21 mouse cellular contexts compared by ENCODE assay signal in the genomic region with DNA sequence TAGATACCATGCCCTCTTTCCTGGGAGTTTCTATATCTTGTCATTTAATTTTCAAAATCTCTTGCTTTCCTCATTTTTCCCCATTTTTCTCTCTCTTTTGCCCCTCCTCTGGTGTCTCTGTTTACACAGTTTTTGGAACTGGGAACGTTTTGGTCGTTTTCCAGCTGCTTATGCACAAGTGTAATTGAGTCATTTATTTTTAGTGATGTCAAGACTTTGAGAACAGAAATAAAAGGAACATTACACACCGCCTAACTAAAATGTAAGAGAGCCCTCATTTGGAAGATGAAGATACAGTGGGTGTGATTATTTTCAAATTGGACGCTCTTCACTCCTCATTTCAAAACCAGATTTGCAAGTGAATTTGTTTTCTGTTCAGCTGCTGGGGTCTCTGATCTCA.
A peak's percentile ranks its signal among the peaks of the same experiment; 100 is the strongest.
DNase-seq lines count a peak whose midpoint lies in the region; ATAC-seq and TF ChIP-seq lines count a peak whose summit lies in the region.
"Had no signal": no experiment of that assay in that cellular context is flagged by ENCODE, and none has a peak within 500 bp of the region (broad histone marks: within the 10 kb centered on the region; RNA-seq: fewer than 3 reads in every experiment).

No protein-coding gene starts in this region.

- TF ChIP-seq CTCF in hindbrain, postnatal 0 days (IDR thresholded peaks at IDR 0.05; ENCODE audit: low read depth): no peak
- TF ChIP-seq CTCF in brain, embryonic 14.5 days (IDR thresholded peaks at IDR 0.05; ENCODE audit: borderline replicate concordance, extremely low read depth, insufficient read depth, insufficient read length): no peak

- TF ChIP-seq POLR2A in brain, embryonic 14.5 days (IDR thresholded peaks at IDR 0.05; ENCODE audit: borderline replicate concordance, extremely low read depth, insufficient read depth, insufficient read length, poor library complexity, severe bottlenecking): no peak

- H3K27ac ChIP-seq in forebrain, embryonic 14.5 days (ENCODE audit: low read depth, low read length): no peak overlapping the region
- H3K27ac ChIP-seq in forebrain, embryonic 13.5 days: no peak overlapping the region
- H3K27ac ChIP-seq in hindbrain, postnatal 0 days: no peak overlapping the region
- no peak overlapping the region for H3K27ac ChIP-seq in hindbrain, embryonic 12.5 days
- H3K27ac ChIP-seq: heart, adult 2 months; heart, embryonic 10.5 days; heart, embryonic 13.5 days; hindbrain, embryonic 15.5 days had no signal

- H3K9ac ChIP-seq in forebrain, embryonic 14.5 days (ENCODE audit: low read length): no peak overlapping the region
- no peak overlapping the region for H3K9ac ChIP-seq in forebrain, embryonic 13.5 days
- H3K9ac ChIP-seq in hindbrain, postnatal 0 days (replicated peaks; ENCODE audit: low read length): no peak overlapping the region
- no peak overlapping the region for H3K9ac ChIP-seq in hindbrain, embryonic 12.5 days
- H3K9ac ChIP-seq: heart, embryonic 13.5 days; hindbrain, embryonic 15.5 days had no signal

- no peak for ATAC-seq in forebrain, embryonic 14.5 days
- ATAC-seq in forebrain, embryonic 13.5 days: no peak
- no peak for ATAC-seq in hindbrain, postnatal 0 days
- no peak for ATAC-seq in hindbrain, embryonic 12.5 days (ENCODE audit: low FRiP score)
- ATAC-seq: activated CD4-positive, CD25-positive, alpha-beta regulatory T cell, adult 4 months had no signal

- H3K4me3 ChIP-seq in forebrain, embryonic 14.5 days (ENCODE audit: low read depth, low read length): no peak overlapping the region
- no peak overlapping the region for H3K4me3 ChIP-seq in forebrain, embryonic 13.5 days
- no peak overlapping the region for H3K4me3 ChIP-seq in hindbrain, postnatal 0 days (ENCODE audit: low read length)
- H3K4me3 ChIP-seq in hindbrain, embryonic 12.5 days: no peak overlapping the region
- H3K4me3 ChIP-seq: heart, adult 2 months; heart, embryonic 10.5 days; heart, embryonic 13.5 days; hindbrain, embryonic 15.5 days had no signal

- H3K27me3 ChIP-seq in forebrain, embryonic 14.5 days (replicated peaks; ENCODE audit: control insufficient read depth, insufficient read depth, low read length): no peaks in the 10 kb centered on the region
- no peaks in the 10 kb centered on the region for H3K27me3 ChIP-seq in forebrain, embryonic 13.5 days
- no peaks in the 10 kb centered on the region for H3K27me3 ChIP-seq in hindbrain, postnatal 0 days (ENCODE audit: insufficient read depth, low read length)
- no peaks in the 10 kb centered on the region for H3K27me3 ChIP-seq in hindbrain, embryonic 12.5 days
- H3K27me3 ChIP-seq: heart, embryonic 13.5 days; hindbrain, embryonic 15.5 days had no signal

- H3K9me3 ChIP-seq in forebrain, embryonic 14.5 days (replicated peaks; ENCODE audit: control insufficient read depth, low read length): no peaks in the 10 kb centered on the region
- no peaks in the 10 kb centered on the region for H3K9me3 ChIP-seq in forebrain, embryonic 13.5 days (replicated peaks)
- H3K9me3 ChIP-seq in hindbrain, postnatal 0 days (ENCODE audit: low read length): no peaks in the 10 kb centered on the region
- H3K9me3 ChIP-seq in hindbrain, embryonic 12.5 days (replicated peaks): no peaks in the 10 kb centered on the region
- H3K9me3 ChIP-seq: heart, embryonic 10.5 days; heart, embryonic 13.5 days; hindbrain, embryonic 15.5 days had no signal

- WGBS in forebrain, embryonic 14.5 days: 21% methylated on average over 4 of the region's 4 CpGs
- 32% methylated on average over 4 of the region's 4 CpGs for WGBS in forebrain, embryonic 13.5 days
- whole genome bisulfite sequencing in hindbrain, postnatal 0 days: 56% methylated on average over 4 of the region's 4 CpGs
- 67% methylated on average over 4 of the region's 4 CpGs for WGBS in hindbrain, embryonic 12.5 days

- peaks cover 9% of the 10 kb centered on the region; the same call in 1 of the 2 replicates for H3K4me1 ChIP-seq in forebrain, embryonic 14.5 days (ENCODE audit: control insufficient read depth, insufficient read depth, low read length)
- peaks cover 22% of the 10 kb centered on the region for H3K4me1 ChIP-seq in forebrain, embryonic 13.5 days
- no peaks in the 10 kb centered on the region for H3K4me1 ChIP-seq in hindbrain, postnatal 0 days (ENCODE audit: insufficient read depth, low read length)
- no peaks in the 10 kb centered on the region for H3K4me1 ChIP-seq in hindbrain, embryonic 12.5 days
- H3K4me1 ChIP-seq: heart, embryonic 10.5 days; heart, embryonic 13.5 days had no signal

- H3K36me3 ChIP-seq in forebrain, embryonic 14.5 days (ENCODE audit: control insufficient read depth, insufficient read depth, low read length): no peaks in the 10 kb centered on the region
- H3K36me3 ChIP-seq in forebrain, embryonic 13.5 days (ENCODE audit: poor library complexity, severe bottlenecking): no peaks in the 10 kb centered on the region
- H3K36me3 ChIP-seq in hindbrain, postnatal 0 days (ENCODE audit: insufficient read depth, low read length): no peaks in the 10 kb centered on the region
- no peaks in the 10 kb centered on the region for H3K36me3 ChIP-seq in hindbrain, embryonic 12.5 days
- H3K36me3 ChIP-seq: heart, embryonic 10.5 days; heart, embryonic 13.5 days; hindbrain, embryonic 15.5 days had no signal

- DNase-seq in forebrain, embryonic 14.5 days (ENCODE audit: low spot score): peak; percentile 77
- DNase-seq in hindbrain, postnatal 0 days (ENCODE audit: low spot score): peak; percentile 28
- DNase-seq in lung, postnatal 10 days: peak; percentile 23
- DNase-seq in lung, postnatal 4 days: no peak
- peak; percentile 70 for DNase-seq in brain, embryonic 14.5 days (ENCODE audit: low read depth)
- DNase-seq: adrenal gland, adult 8-10 months; adrenal gland, postnatal 25 days; cerebellum, adult 18-20 months; cerebellum, adult 9-10 months; cerebellum, postnatal 14 days; gastrocnemius, postnatal 10 days; gastrocnemius, postnatal 36 days; heart, adult 2 months; heart, postnatal 14 days; heart, postnatal 4 days had no signal

- H3K4me2 ChIP-seq in forebrain, embryonic 14.5 days (ENCODE audit: low read length): no peak overlapping the region
- no peak overlapping the region for H3K4me2 ChIP-seq in forebrain, embryonic 13.5 days
- H3K4me2 ChIP-seq in hindbrain, postnatal 0 days (ENCODE audit: low read depth, low read length): no peak overlapping the region
- no peak overlapping the region for H3K4me2 ChIP-seq in hindbrain, embryonic 12.5 days (replicated peaks)
- H3K4me2 ChIP-seq: heart, embryonic 13.5 days; hindbrain, embryonic 15.5 days had no signal

Comparison
In these comparisons a context has a peak if more than half of its experiments do, and no peak if none do; other contexts are left out.
1. DNase-seq: peak in forebrain, embryonic 14.5 days (single experiment), hindbrain, postnatal 0 days (single experiment), lung, postnatal 10 days (single experiment) and brain, embryonic 14.5 days (single experiment); none in lung, postnatal 4 days (0 of 2).